Mouse (Mus musculus) liver, embryonic 16.5 days (tissue): ENCODE results near the gene Bsn. TPM values are rescaled to one million over a fixed set of nuclear protein-coding genes. Genes with fewer than 3 reads are reported as not detected.
A peak's percentile ranks its signal among the peaks of the same experiment; 100 is the strongest.
"Not testable (repeated sequence)": the region's sequence is repeated elsewhere in the genome, so short reads cannot be mapped to it uniquely, and the experiment has no call there.

Experiments
- ATAC-seq: fragments of 200-750 bp; cut with Nextera tagmentation; 2 replicates; pipeline ENCODE4 v1.8.0; 2017; ENCODE audit warnings: low read depth, mild to moderate bottlenecking, moderate number of reproducible peaks, moderate library complexity
- H3K27ac ChIP-seq: fragments of 300-500 bp; sonication (generic); 2 replicates; pipeline ENCODE4 v1.5.1; 2014; ENCODE audit warnings: mild to moderate bottlenecking, low read length
- H3K27me3 ChIP-seq: fragments of 300-500 bp; sonication (generic); 2 replicates; pipeline ENCODE4 v1.6.1; 2014; ENCODE audit warnings: low read depth, low read length, mixed read lengths; ENCODE audit not compliant: control insufficient read depth, insufficient read depth
- H3K36me3 ChIP-seq: fragments of 300-500 bp; sonication (generic); 2 replicates; pipeline ENCODE4 v1.6.1; 2014; ENCODE audit warnings: mild to moderate bottlenecking; ENCODE audit not compliant: control insufficient read depth, insufficient read depth
- H3K4me1 ChIP-seq: fragments of 300-500 bp; sonication (generic); 2 replicates; pipeline ENCODE4 v1.6.1; 2014; ENCODE audit warnings: low read depth, low read length, mixed read lengths; ENCODE audit not compliant: control insufficient read depth
- H3K4me2 ChIP-seq: fragments of 300-500 bp; sonication (generic); 2 replicates; pipeline ENCODE4 v1.6.1; 2014; ENCODE audit warnings: low read depth, low read length, mixed read lengths
- H3K4me3 ChIP-seq: fragments of 300-500 bp; sonication (generic); 2 replicates; pipeline ENCODE4 v1.5.1; 2014; ENCODE audit warnings: low read depth, mild to moderate bottlenecking, low read length
- H3K9ac ChIP-seq: fragments of 300-500 bp; sonication (generic); 2 replicates; pipeline ENCODE4 v1.6.1; 2014; ENCODE audit warnings: low read depth, low read length
- H3K9me3 ChIP-seq: fragments of 300-500 bp; sonication (generic); replicated peaks from 2 replicates; pipeline ENCODE4 v1.6.1; 2016; ENCODE audit warnings: low read length; ENCODE audit not compliant: control insufficient read depth
- WGBS: fragments of 180-500 bp; shearing (Covaris S2); extraction: QIAGEN DNeasy Blood & Tissue Kit; methylation state at CpG from one replicate; pipeline ENCODE4 v1.1.7; 2014; ENCODE audit not compliant: insufficient replicate concordance; 5-methylcytosine and 5-hydroxymethylcytosine counted together
- polyA plus RNA-seq: library from polyadenylated mRNA; unstranded; fragments of >200 nt; fragmentation: Nextera tagmentation; extraction: Ambion mirVana; gene quantifications from 2 replicates; pipeline ENCODE4 v1.2.1, GENCODE M21; 2015

Gene Bsn
- polyA plus RNA-seq, 1 experiment from 2014 or later, result 1.2 TPM

- H3K27ac ChIP-seq, result no peak overlapping the region
- no peaks in the 10 kb centered on the region for H3K9me3 ChIP-seq
- WGBS, result 18% methylated on average over 13 of the region's 13 CpGs
- peak overlapping the region; percentile 36; the same call in 1 of the 2 replicates for H3K4me2 ChIP-seq
- peaks cover 8% of the 10 kb centered on the region for H3K4me1 ChIP-seq
- H3K9ac ChIP-seq, result no peak overlapping the region
- H3K36me3 ChIP-seq, result no peaks in the 10 kb centered on the region; the same call in 1 of the 2 replicates
- ATAC-seq, result no peak
- H3K27me3 ChIP-seq, result no peaks in the 10 kb centered on the region
- peak overlapping the region; percentile 22 for H3K4me3 ChIP-seq
Measured at GRCm38 (mm10) chr9:108203015-108203414, 12.8 kb upstream of the Bsn start.

- 83% methylated on average over 2 of the region's 2 CpGs for WGBS
- H3K9me3 ChIP-seq, result no peaks in the 10 kb centered on the region
Measured at GRCm38 (mm10) chr9:108202169-108202568, 12.0 kb upstream of the Bsn start.

GRCm38 (mm10) chr9:108201160-108201559 lies 11.0 kb upstream of the Bsn start:
- Histone ChIP-seq H3K36me3 (no peaks in the 10 kb centered on the region), H3K27me3 (peaks cover 3% of the 10 kb centered on the region; the same call in 1 of the 2 replicates), H3K27ac (no peak overlapping the region), H3K9me3 (no peaks in the 10 kb centered on the region), H3K4me3 (no peak overlapping the region), H3K4me1 (peaks cover 8% of the 10 kb centered on the region), H3K4me2 (peak overlapping the region; percentile 40), H3K9ac (no peak overlapping the region)
- peak; percentile 99 for ATAC-seq
- under 1% methylated on average over 13 of the region's 13 CpGs for WGBS

More at GRCm38 (mm10) chr9:108202169-108202568, 12.0 kb upstream of the Bsn start:
- ATAC-seq, result no peak
- Histone ChIP-seq H3K4me1 (peaks cover 8% of the 10 kb centered on the region), H3K9ac (no peak overlapping the region), H3K4me2 (no peak overlapping the region), H3K27ac (no peak overlapping the region), H3K27me3 (peaks cover 2% of the 10 kb centered on the region; the same call in 1 of the 2 replicates), H3K4me3 (no peak overlapping the region), H3K36me3 (no peaks in the 10 kb centered on the region)

- H3K4me2 ChIP-seq, result no peak overlapping the region
- no peaks in the 10 kb centered on the region for H3K9me3 ChIP-seq
- no peak overlapping the region for H3K27ac ChIP-seq
- no peak for ATAC-seq
- no peaks in the 10 kb centered on the region for H3K36me3 ChIP-seq
- no peak overlapping the region for H3K9ac ChIP-seq
- 74% methylated on average over 4 of the region's 4 CpGs for WGBS
- H3K4me1 ChIP-seq, result peaks cover 8% of the 10 kb centered on the region
- H3K27me3 ChIP-seq, result peaks cover 6% of the 10 kb centered on the region; the same call in 1 of the 2 replicates
- H3K4me3 ChIP-seq, result no peak overlapping the region
Measured at GRCm38 (mm10) chr9:108198621-108199020, 8.4 kb upstream of the Bsn start.

- Histone ChIP-seq H3K4me1 (peaks cover 8% of the 10 kb centered on the region), H3K36me3 (no peaks in the 10 kb centered on the region), H3K4me2 (no peak overlapping the region), H3K9me3 (no peaks in the 10 kb centered on the region), H3K4me3 (no peak overlapping the region), H3K9ac (no peak overlapping the region), H3K27ac (no peak overlapping the region), H3K27me3 (peaks cover 6% of the 10 kb centered on the region; the same call in 1 of the 2 replicates)
- no peak for ATAC-seq
- 35% methylated on average over 24 of the region's 24 CpGs for WGBS
Measured at GRCm38 (mm10) chr9:108196920-108197677, 6.9 kb upstream of the Bsn start.

GRCm38 (mm10) chr9:108196222-108196621 lies 6.0 kb upstream of the Bsn start:
- WGBS, result 44% methylated on average over 6 of the region's 6 CpGs
- not testable (repeated sequence) for ATAC-seq, H3K36me3 ChIP-seq, H3K27ac ChIP-seq, H3K4me1 ChIP-seq, H3K27me3 ChIP-seq, H3K4me3 ChIP-seq, H3K9me3 ChIP-seq, H3K9ac ChIP-seq, H3K4me2 ChIP-seq

GRCm38 (mm10) chr9:108189488-108189786 lies 747 bp downstream of the Bsn start:
- Histone ChIP-seq H3K4me1 (no peaks in the 10 kb centered on the region; the same call in 1 of the 2 replicates), H3K9me3 (no peaks in the 10 kb centered on the region), H3K27ac (no peak overlapping the region), H3K4me2 (no peak overlapping the region), H3K27me3 (peaks cover 41% of the 10 kb centered on the region), H3K9ac (no peak overlapping the region), H3K4me3 (no peak overlapping the region), H3K36me3 (no peaks in the 10 kb centered on the region)
- ATAC-seq, result no peak
- WGBS, result 38% methylated on average over 5 of the region's 5 CpGs

GRCm38 (mm10) chr9:108189023-108189422 lies 1.2 kb downstream of the Bsn start:
- no peaks in the 10 kb centered on the region for H3K9me3 ChIP-seq
- no peak overlapping the region for H3K4me2 ChIP-seq
- WGBS, result 65% methylated on average over 7 of the region's 7 CpGs
- H3K9ac ChIP-seq, result no peak overlapping the region
- H3K4me3 ChIP-seq, result no peak overlapping the region
- H3K36me3 ChIP-seq, result no peaks in the 10 kb centered on the region
- H3K27ac ChIP-seq, result no peak overlapping the region
- ATAC-seq, result no peak
- peaks cover 40% of the 10 kb centered on the region for H3K27me3 ChIP-seq
- H3K4me1 ChIP-seq, result no peaks in the 10 kb centered on the region; the same call in 1 of the 2 replicates

- Histone ChIP-seq H3K4me3 (no peak overlapping the region), H3K36me3 (no peaks in the 10 kb centered on the region), H3K9me3 (no peaks in the 10 kb centered on the region), H3K4me1 (no peaks in the 10 kb centered on the region; the same call in 1 of the 2 replicates), H3K27ac (no peak overlapping the region), H3K4me2 (no peak overlapping the region), H3K9ac (no peak overlapping the region), H3K27me3 (peaks cover 38% of the 10 kb centered on the region)
- no peak for ATAC-seq
- 56% methylated on average over 8 of the region's 8 CpGs for WGBS
Measured at GRCm38 (mm10) chr9:108188511-108188910, 1.7 kb downstream of the Bsn start.
